Mouse (Mus musculus) heart, postnatal 25 days (tissue): ENCODE measurements at regions not wholly inside any gene's neighbourhood (a gene's known extent, or its start where the extent isn't known, plus 50 kb on each side); places are given as distances from the start of the nearest gene placed in this dataset.

ENCODE experiments used
- DNase-seq: peaks from one replicate; pipeline ENCODE4 v3.0.0; 2022; ENCODE audit warnings: low spot score
- intact Hi-C: fragments of 180-260 bp; cut with DNase I; formaldehyde crosslinking; loops from one replicate; pipeline ENCODE4 v1.15.1; 2025

GRCm38 (mm10) chr6:31627912-31628311 lies 64.1 kb upstream of the Podxl start:
- intact Hi-C loops: no loop called here
- DNase-seq: no peak

DNA sequence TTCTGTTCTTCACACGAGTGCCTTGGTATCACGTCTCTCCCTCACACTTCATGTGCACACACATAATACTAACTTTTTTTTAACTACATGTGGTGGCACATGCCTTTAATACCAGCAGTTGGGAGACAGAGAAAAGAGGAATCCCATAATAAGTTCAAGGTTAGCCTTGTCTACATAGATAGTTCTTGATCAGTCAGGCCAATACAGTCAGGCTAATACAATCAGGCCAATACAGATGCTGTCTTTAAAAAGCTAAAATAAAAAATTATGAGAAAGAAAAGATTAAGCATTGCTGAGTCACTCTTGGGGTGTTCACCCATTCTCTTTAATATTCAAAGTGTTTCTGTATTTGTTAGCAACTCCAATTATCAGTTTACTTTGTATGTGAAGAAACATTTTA lies 61.3 kb upstream of the Podxl start:
- intact Hi-C loops: no loop called here
- no peak for DNase-seq

GRCm38 (mm10) chr6:31624374-31624773 lies 60.6 kb upstream of the Podxl start:
- intact Hi-C loops: no loop called here
- DNase-seq: no peak

DNA sequence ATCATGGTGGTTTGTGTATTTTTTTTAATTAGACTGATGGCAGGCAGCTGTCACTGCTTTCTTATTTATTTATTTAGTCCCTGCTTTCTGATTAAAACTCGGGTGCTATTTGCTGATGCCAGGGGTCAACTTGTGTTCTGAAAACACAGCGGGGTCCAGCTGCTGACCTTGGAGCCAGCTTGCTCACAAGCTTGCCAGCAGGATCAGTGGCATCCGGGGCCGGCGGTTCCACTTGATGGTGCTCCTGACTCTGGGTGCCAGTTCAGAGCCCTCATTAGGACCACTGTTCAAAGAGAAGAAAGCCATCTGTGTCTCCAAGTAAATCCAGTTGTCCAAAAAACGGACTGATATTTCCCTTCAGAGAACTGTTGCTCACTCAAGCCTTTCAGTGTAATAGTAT lies 57.2 kb upstream of the Podxl start:
- intact Hi-C loops: no loop called here

DNA sequence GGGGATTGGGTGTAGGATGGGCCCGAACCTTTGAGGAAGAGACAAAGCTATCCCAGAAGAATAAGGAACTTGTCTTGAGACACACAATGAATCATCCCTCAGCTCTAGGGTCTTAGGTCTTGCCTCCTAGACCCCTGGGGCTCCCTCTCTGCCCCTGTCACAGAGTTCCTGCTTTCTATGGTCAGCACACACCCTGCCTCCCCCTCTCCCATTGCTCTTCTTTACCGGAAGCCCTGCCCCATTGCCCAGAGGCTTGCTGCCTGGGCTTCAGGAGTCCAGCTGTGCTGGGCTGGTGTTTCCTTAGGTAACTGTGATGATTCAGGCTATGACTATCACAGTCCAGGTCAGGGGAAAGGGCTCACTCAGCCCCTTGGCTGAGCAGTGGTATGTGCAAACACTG lies 55.1 kb upstream of the Podxl start:
- intact Hi-C loops: loop anchor here (5.0 kb wide), 1 partner anchor 57 kb away; the partner anchor contains the start of gene Podxl

More for the DNA sequence above, 57.2 kb upstream of the Podxl start:
- no peak for DNase-seq

GRCm38 (mm10) chr6:31617341-31617740 lies 53.6 kb upstream of the Podxl start:
- DNase-seq: peak; percentile 73
- intact Hi-C loops: loop anchor here (2.0 to 5.0 kb wide), 2 partner anchors 27 to 55 kb away; partner anchors contain the start of gene Podxl

More for the DNA sequence above, 55.1 kb upstream of the Podxl start:
- DNase-seq: no peak

DNA sequence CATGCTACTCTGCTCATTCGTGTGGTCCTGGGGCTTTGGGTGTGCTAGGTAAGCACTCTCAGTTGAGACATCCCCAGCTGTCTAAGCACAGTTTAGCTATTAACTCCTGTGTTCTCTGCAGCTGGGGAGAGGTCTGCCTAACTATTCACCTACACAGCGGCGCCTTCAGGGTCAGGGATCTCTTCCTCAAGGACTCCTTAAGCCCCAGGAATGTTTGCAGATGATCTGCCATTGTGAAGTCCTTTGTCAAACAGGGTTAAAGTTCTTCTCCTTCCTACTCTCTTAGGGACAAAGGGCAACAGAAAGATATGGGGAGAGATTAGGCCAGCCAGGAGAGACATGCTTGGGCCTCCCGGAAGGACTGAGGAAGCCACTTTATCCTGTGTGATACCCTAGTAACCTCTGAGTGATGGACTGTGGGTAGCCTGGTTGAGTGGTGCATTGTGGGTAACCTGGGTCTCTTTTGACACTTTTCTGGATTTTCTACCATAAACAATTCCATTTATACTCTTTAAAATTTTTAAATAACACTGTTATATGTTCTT lies 51.7 kb upstream of the Podxl start:
- intact Hi-C loops: loop anchor here (5.0 kb wide), 1 partner anchor 53 kb away; the partner anchor contains the start of gene Podxl
- no peak for DNase-seq

DNA sequence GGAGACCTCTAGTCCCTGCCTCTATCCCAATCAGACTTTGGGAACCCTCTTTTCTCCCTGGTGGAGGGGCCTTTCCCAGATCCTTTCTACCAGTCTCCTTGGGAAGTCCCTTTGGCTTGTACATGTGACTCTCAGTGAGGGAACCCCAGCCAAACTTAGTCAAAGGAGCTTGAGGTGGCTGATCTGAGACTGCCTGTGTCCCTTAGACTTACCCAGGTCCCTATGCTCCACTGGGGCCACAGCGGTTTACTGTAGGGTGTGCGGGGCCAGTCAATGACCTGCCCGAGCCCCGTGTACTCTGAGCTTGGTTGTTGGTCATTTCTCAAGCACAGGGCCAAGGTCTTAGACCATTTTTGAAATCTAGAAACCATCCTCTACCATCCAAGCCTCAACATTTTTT lies 50.8 kb upstream of the Podxl start:
- intact Hi-C loops: no loop called here
- DNase-seq: no peak

GRCm38 (mm10) chr6:31613590-31614319 lies 50.0 kb upstream of the Podxl start:
- peak; percentile 41 for DNase-seq
- intact Hi-C loops: no loop called here
